Mouse (Mus musculus) neural tube, embryonic 15.5 days (tissue): ENCODE measurements around the gene Pum2. TPM values are rescaled to one million over a fixed set of nuclear protein-coding genes. Genes with fewer than 3 reads are reported as not detected.

Experiments
- ATAC-seq: fragments of 200-750 bp; cut with Nextera tagmentation; 2 replicates; pipeline ENCODE4 v1.8.0; 2017; ENCODE audit warnings: mild to moderate bottlenecking, moderate TSS enrichment, moderate library complexity; ENCODE audit not compliant: low FRiP score
- H3K27ac ChIP-seq: fragments of 300-500 bp; sonication (generic); replicated peaks from 2 replicates; pipeline ENCODE4 v1.5.1; 2015; ENCODE audit warnings: mild to moderate bottlenecking, inconsistent platforms
- H3K27me3 ChIP-seq: fragments of 300-500 bp; sonication (generic); replicated peaks from 2 replicates; pipeline ENCODE4 v1.6.1; 2015; ENCODE audit warnings: inconsistent platforms
- H3K36me3 ChIP-seq: fragments of 300-500 bp; sonication (generic); 2 replicates; pipeline ENCODE4 v1.6.1; 2015; ENCODE audit warnings: inconsistent platforms
- H3K4me1 ChIP-seq: fragments of 300-500 bp; sonication (generic); 2 replicates; pipeline ENCODE4 v1.6.1; 2015; ENCODE audit warnings: inconsistent platforms
- H3K4me2 ChIP-seq: fragments of 300-500 bp; sonication (generic); 2 replicates; pipeline ENCODE4 v1.6.1; 2015; ENCODE audit warnings: inconsistent platforms, mild to moderate bottlenecking, moderate library complexity
- H3K4me3 ChIP-seq: fragments of 300-500 bp; sonication (generic); replicated peaks from 2 replicates; pipeline ENCODE4 v1.5.1; 2015; ENCODE audit warnings: mild to moderate bottlenecking, inconsistent platforms
- H3K9ac ChIP-seq: fragments of 300-500 bp; sonication (generic); replicated peaks from 2 replicates; pipeline ENCODE4 v1.6.1; 2015; ENCODE audit warnings: mild to moderate bottlenecking, inconsistent platforms
- H3K9me3 ChIP-seq: fragments of 300-500 bp; sonication (generic); replicated peaks from 2 replicates; pipeline ENCODE4 v1.6.1; 2016; ENCODE audit warnings: inconsistent platforms
- WGBS: fragments of 180-500 bp; shearing (Covaris S2); methylation state at CpG from one replicate; pipeline ENCODE4 v1.1.7; 2015; ENCODE audit warnings: mixed read lengths; 5-methylcytosine and 5-hydroxymethylcytosine counted together
- polyA plus RNA-seq: library from polyadenylated mRNA; unstranded; fragments of >200 nt; fragmentation: Nextera tagmentation; extraction: Ambion mirVana; gene quantifications from 2 replicates; pipeline ENCODE4 v1.2.1, GENCODE M21; 2015

Gene Pum2
- polyA plus RNA-seq, 1 experiment from 2014 or later, result 40.4 TPM

DNA sequence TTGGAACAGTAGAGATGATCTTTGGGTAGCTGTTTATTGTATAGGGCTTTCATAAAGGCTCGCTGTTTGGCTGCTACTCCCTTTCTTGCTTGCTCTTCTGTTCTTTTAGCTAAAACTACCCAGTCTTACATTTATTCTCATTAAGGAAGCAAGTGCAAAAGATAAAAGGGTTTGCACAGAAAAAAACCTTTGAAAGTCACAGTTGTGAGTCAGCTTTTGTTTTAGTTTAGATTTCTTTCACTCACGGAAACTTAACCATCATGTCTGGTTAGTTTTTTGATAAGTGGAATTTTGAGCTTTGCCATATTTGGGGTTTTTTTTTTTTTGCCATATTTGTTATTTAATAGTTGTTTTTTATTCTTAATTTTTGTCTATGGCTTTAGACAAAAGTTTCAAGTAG lies 38.7 kb downstream of the Pum2 start:
- Histone ChIP-seq H3K27ac (no peak overlapping the region), H3K9ac (no peak overlapping the region), H3K9me3 (no peaks in the 10 kb centered on the region), H3K27me3 (no peaks in the 10 kb centered on the region), H3K4me3 (no peak overlapping the region), H3K4me2 (no peak overlapping the region), H3K4me1 (no peaks in the 10 kb centered on the region), H3K36me3 (peaks cover 14% of the 10 kb centered on the region)
- WGBS, result 93% methylated on average over 2 of the region's 2 CpGs
- no peak for ATAC-seq

DNA sequence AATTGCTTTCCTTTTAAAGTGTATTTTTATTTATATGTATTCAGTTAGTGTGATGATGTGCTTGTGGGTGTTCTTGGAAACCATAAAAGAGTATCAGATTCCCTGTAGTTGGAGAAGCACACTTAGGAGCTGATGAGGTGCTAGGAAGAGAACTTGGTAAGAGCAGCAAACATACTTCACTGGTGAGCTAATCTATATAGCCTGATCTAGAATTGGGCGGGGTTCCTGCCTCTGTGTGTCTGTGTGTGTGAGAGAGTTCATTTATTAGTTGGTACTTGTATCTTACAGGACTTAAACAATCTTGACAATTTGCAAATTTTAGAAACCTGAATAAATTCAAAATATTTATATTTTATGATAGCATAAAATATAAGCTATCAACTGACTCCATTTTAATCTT lies 42.2 kb downstream of the Pum2 start:
- Histone ChIP-seq H3K4me3 (no peak overlapping the region), H3K4me1 (no peaks in the 10 kb centered on the region), H3K9ac (no peak overlapping the region), H3K4me2 (no peak overlapping the region), H3K36me3 (peaks cover 12% of the 10 kb centered on the region), H3K27ac (no peak overlapping the region), H3K9me3 (no peaks in the 10 kb centered on the region), H3K27me3 (no peaks in the 10 kb centered on the region)
- WGBS, result 94% methylated on average over 1 of the region's 1 CpGs
- no peak for ATAC-seq

DNA sequence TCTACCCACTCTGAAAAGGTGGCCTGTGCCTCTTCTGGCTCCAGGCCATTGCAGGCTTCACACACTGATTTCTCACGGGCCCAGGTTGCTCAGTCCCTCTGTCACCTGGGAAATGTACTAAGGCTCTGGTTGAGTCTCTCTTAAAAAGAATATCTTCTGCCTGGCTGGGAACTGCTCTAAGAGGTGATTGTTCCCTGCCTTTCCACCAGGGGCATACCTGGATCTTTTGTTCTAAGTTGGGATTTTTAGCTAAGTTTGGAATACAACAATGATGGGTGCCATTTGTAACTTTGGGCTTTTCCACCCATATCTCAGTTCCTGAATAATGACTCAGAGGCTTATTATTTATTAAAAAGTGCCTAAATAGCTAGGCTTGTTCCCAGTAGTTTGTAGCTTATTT lies 53.0 kb downstream of the Pum2 start:
- H3K9me3 ChIP-seq, result no peaks in the 10 kb centered on the region
- H3K27me3 ChIP-seq, result no peaks in the 10 kb centered on the region
- no peaks in the 10 kb centered on the region; the same call in 1 of the 2 replicates for H3K4me1 ChIP-seq
- H3K9ac ChIP-seq, result no peak overlapping the region
- H3K4me3 ChIP-seq, result no peak overlapping the region
- 71% methylated on average over 1 of the region's 1 CpGs for WGBS
- peaks cover 33% of the 10 kb centered on the region for H3K36me3 ChIP-seq
- no peak overlapping the region for H3K4me2 ChIP-seq
- no peak overlapping the region for H3K27ac ChIP-seq
- no peak for ATAC-seq

DNA sequence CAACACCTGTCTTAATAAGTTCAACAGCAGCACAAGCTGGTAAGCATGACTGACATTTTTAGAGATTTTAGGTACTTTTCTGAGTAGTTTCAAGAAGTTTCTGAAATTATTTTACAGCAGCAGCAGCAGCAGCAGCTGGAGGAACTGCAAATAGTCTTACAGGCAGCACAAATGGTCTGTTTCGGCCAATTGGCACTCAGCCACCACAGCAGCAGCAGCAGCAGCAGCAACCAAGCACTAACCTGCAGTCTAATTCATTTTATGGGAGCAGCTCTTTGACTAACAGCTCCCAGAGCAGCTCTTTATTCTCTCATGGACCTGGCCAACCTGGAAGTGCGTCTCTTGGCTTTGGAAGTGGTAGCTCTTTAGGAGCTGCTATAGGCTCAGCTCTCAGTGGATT lies 54.8 kb downstream of the Pum2 start:
- no peak overlapping the region for H3K4me3 ChIP-seq
- no peaks in the 10 kb centered on the region; the same call in 1 of the 2 replicates for H3K4me1 ChIP-seq
- ATAC-seq, result no peak
- H3K9me3 ChIP-seq, result no peaks in the 10 kb centered on the region
- H3K9ac ChIP-seq, result no peak overlapping the region
- H3K36me3 ChIP-seq, result peaks cover 29% of the 10 kb centered on the region
- no peak overlapping the region for H3K4me2 ChIP-seq
- H3K27ac ChIP-seq, result no peak overlapping the region
- WGBS, result 40% methylated on average over 2 of the region's 2 CpGs
- no peaks in the 10 kb centered on the region for H3K27me3 ChIP-seq

DNA sequence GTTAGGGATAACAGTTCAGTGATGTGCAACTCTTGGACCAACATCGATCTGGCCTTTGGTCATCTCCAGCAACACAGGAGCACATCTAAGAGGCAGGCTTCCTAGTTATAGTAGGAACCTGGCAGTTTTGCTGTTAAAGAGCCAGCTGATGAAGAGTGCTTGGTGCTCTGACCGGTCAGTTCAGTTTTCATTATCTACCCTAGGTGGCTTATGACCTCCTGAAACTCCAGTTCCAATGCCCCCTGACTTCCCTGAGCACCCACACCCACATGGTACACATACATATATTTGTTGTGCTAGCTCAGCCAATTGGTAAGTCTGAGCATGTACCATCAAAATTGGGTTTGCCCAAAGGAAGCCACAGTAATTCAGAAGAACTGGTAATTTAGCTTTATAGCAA lies 79.7 kb downstream of the Pum2 start:
- Histone ChIP-seq H3K9ac (no peak overlapping the region), H3K4me3 (no peak overlapping the region), H3K27me3 (no peaks in the 10 kb centered on the region), H3K4me1 (no peaks in the 10 kb centered on the region), H3K4me2 (no peak overlapping the region), H3K36me3 (peaks cover 32% of the 10 kb centered on the region), H3K9me3 (no peaks in the 10 kb centered on the region), H3K27ac (no peak overlapping the region)
- 97% methylated on average over 2 of the region's 2 CpGs for WGBS
- ATAC-seq, result no peak

DNA sequence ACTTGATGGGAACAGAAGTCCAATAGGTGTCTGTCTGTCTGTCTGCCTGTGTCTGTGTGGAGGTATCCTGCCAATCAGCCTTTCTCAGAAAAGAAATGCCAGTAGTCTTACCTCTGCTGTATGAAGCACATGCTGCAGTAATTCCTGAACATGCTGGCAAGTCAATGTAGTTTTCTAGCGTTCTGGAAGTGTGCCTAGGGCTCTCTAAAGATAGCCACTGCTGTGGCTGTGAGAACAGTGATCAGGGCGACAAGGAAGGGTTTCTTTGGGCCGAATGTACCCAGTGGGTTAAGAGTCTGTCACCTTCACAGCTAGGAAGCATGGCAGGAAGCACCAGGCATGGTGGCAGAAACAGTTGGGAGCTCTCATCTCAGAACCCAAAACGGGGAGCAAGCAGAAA lies 80.2 kb downstream of the Pum2 start:
- WGBS, result 89% methylated on average over 4 of the region's 4 CpGs
- Histone ChIP-seq H3K27ac (no peak overlapping the region), H3K27me3 (no peaks in the 10 kb centered on the region), H3K9ac (no peak overlapping the region), H3K36me3 (peaks cover 27% of the 10 kb centered on the region), H3K4me2 (no peak overlapping the region), H3K4me3 (no peak overlapping the region), H3K4me1 (no peaks in the 10 kb centered on the region), H3K9me3 (no peaks in the 10 kb centered on the region)
- ATAC-seq, result no peak

DNA sequence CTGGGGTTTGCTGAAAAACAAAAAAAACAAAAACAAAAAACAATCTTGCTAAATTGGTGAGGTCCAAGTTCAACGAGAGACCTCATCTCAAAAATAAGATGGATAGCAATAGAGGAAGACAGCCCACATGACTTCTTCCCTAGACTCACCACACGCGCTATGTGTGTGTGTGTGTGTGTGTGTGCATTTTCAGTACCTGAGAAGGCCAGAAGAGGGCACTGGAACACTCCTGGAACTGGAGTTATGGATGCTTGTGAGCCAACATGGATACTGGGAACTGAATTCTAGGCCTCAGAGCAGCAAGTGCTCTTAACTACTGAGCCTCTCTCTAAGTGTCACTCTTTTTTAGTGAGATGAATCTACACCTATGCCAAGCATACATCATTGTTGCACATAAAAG lies 84.1 kb downstream of the Pum2 start:
- H3K36me3 ChIP-seq, result peaks cover 18% of the 10 kb centered on the region
- H3K27ac ChIP-seq, result no peak overlapping the region
- no peak overlapping the region for H3K4me2 ChIP-seq
- H3K4me3 ChIP-seq, result no peak overlapping the region
- no peaks in the 10 kb centered on the region for H3K4me1 ChIP-seq
- 97% methylated on average over 3 of the region's 3 CpGs for WGBS
- no peak for ATAC-seq
- no peaks in the 10 kb centered on the region for H3K9me3 ChIP-seq
- H3K9ac ChIP-seq, result no peak overlapping the region
- no peaks in the 10 kb centered on the region for H3K27me3 ChIP-seq

DNA sequence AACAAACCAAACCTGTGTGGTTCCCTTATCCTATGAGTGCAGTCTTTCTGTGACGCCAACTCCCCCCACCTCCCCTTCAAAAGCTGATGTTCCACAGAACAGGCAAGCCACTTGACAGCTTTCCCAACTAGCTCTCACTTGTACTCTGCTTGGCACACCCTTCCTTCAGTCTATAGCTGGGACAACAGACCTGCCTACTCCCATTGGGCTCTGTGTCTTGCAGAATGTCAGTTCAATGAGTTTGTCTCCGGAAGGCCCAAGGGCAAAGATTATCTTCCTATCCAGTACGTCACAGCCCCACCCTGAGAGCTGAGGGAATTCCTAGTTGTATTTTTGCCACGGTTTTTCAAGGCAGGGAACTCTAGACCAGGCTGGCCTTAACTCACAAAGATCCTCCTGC lies 85.2 kb downstream of the Pum2 start:
- no peak overlapping the region for H3K4me3 ChIP-seq
- no peak overlapping the region for H3K9ac ChIP-seq
- H3K27ac ChIP-seq, result no peak overlapping the region
- H3K4me2 ChIP-seq, result no peak overlapping the region
- peaks cover 11% of the 10 kb centered on the region for H3K36me3 ChIP-seq
- 82% methylated on average over 4 of the region's 4 CpGs for WGBS
- no peaks in the 10 kb centered on the region for H3K4me1 ChIP-seq
- no peaks in the 10 kb centered on the region for H3K9me3 ChIP-seq
- H3K27me3 ChIP-seq, result no peaks in the 10 kb centered on the region
- ATAC-seq, result no peak

DNA sequence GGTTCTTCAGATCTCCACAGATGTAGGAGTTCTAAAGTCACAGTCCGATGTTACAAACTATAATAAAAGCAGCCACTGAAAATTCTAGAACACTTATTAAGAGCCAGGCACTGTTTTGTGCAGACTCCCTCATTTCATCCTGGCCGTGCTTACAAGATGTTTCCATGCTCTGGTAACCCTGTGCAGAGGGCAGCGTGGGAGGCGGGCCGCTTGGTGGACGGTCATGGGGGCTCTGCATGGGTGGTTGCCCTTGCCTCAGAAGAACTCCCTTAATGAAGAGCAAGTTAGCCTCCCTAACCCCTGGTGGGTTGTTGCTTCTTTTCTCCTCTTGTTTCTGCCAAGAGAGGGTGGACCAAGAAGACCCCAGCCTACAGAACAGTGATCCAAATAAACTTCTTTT lies 85.8 kb downstream of the Pum2 start:
- WGBS, result 94% methylated on average over 6 of the region's 6 CpGs
- H3K4me1 ChIP-seq, result no peaks in the 10 kb centered on the region
- H3K9ac ChIP-seq, result no peak overlapping the region
- no peaks in the 10 kb centered on the region for H3K27me3 ChIP-seq
- H3K27ac ChIP-seq, result no peak overlapping the region
- H3K36me3 ChIP-seq, result peaks cover 11% of the 10 kb centered on the region
- H3K4me2 ChIP-seq, result no peak overlapping the region
- H3K9me3 ChIP-seq, result no peaks in the 10 kb centered on the region
- no peak overlapping the region for H3K4me3 ChIP-seq
- no peak for ATAC-seq

DNA sequence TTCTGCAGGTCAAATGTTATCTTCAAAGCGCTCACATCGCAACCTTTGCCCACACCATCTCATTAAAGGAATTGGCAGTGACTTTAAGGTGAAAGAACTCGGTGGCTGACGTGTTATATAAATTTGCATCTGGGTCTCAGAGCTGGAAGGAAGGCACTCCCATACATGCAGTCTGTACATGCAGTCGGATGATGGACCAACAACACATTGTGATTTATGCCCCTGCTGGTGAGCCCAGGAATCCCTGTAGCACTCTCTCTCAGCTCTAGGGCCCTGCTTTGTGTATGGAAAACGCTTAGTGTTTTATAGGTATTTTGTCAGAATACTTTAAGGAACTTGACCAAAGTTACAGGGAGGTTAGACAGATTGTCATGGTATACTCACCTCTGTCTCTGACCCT lies 86.6 kb downstream of the Pum2 start:
- no peaks in the 10 kb centered on the region for H3K4me1 ChIP-seq
- H3K27ac ChIP-seq, result no peak overlapping the region
- H3K36me3 ChIP-seq, result peaks cover 7% of the 10 kb centered on the region; the same call in 1 of the 2 replicates
- H3K9ac ChIP-seq, result no peak overlapping the region
- no peak overlapping the region for H3K4me2 ChIP-seq
- WGBS, result 85% methylated on average over 6 of the region's 6 CpGs
- H3K4me3 ChIP-seq, result no peak overlapping the region
- no peak for ATAC-seq
- H3K9me3 ChIP-seq, result no peaks in the 10 kb centered on the region
- H3K27me3 ChIP-seq, result no peaks in the 10 kb centered on the region

DNA sequence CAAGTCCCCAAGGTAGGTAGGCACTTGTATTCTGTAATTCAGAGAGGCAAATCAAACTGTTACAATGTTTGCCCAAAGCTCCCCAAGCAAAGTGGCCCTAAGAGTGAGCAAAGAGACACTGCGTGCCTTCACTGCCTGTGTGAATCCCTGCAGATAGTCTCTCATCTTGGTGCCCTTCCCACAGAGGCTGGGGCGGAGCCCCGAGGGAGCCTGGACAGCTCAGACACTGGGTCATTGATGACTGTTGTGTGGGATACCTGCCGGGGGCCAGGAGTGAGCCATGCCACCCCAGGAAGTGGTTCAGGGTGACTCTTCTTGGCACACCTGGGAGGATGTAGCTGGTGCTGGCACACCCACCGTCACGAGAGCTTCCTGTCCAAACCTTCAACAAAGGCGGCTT lies 87.1 kb downstream of the Pum2 start:
- ATAC-seq, result no peak
- no peaks in the 10 kb centered on the region for H3K4me1 ChIP-seq
- H3K27me3 ChIP-seq, result no peaks in the 10 kb centered on the region

DNA sequence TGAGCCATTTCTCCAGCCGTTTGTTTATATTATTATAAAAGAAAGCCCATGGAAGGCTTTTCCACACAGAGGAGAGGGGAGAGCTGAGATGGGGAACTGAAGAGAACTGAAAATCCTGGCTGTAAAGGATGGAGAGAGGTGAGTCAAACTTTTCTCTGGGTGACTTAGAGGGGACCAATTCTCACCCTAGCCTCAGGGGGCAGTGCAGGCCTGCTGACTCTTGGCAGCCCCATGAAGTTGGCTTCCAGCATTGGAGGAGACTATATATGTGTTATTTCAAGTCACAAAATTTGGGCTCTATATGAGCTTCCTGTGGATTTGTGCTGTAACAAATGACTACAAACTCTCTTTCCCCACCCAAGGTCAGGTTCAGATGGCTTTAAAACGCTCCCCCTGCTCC lies 88.7 kb downstream of the Pum2 start:
- Histone ChIP-seq H3K9ac (no peak overlapping the region), H3K36me3 (peaks cover 3% of the 10 kb centered on the region; the same call in 1 of the 2 replicates), H3K9me3 (no peaks in the 10 kb centered on the region), H3K4me2 (no peak overlapping the region), H3K4me3 (no peak overlapping the region), H3K4me1 (no peaks in the 10 kb centered on the region), H3K27me3 (no peaks in the 10 kb centered on the region), H3K27ac (no peak overlapping the region)
- no peak for ATAC-seq
- WGBS, result 75% methylated on average over 2 of the region's 2 CpGs

More for the DNA sequence above, 87.1 kb downstream of the Pum2 start:
- no peak overlapping the region for H3K4me3 ChIP-seq
- H3K4me2 ChIP-seq, result no peak overlapping the region
- H3K9ac ChIP-seq, result no peak overlapping the region
- whole genome bisulfite sequencing, result 86% methylated on average over 7 of the region's 7 CpGs
- H3K9me3 ChIP-seq, result no peaks in the 10 kb centered on the region
- no peak overlapping the region for H3K27ac ChIP-seq
- H3K36me3 ChIP-seq, result peaks cover 6% of the 10 kb centered on the region; the same call in 1 of the 2 replicates
